Mouse (Mus musculus) myocyte (in vitro differentiated cells): Measurements from ENCODE around the gene Cables2.

ENCODE experiments used
- CEBPB ChIP-seq: IDR thresholded peaks from 2 replicates; pipeline ENCODE4 v1.6.1; 2011; ENCODE audit warnings: mild to moderate bottlenecking, moderate library complexity; ENCODE audit not compliant: poor library complexity, insufficient read depth, severe bottlenecking
- E2F4 ChIP-seq: IDR thresholded peaks from one replicate; pipeline ENCODE4 v1.6.1; 2011; ENCODE audit warnings: mild to moderate bottlenecking, control low read depth, moderate library complexity; ENCODE audit not compliant: insufficient read depth
- MAX ChIP-seq: IDR thresholded peaks from one replicate; pipeline ENCODE4 v1.6.1; 2011; ENCODE audit warnings: low read depth, mild to moderate bottlenecking, control low read depth
- MYOD1 ChIP-seq, 3 experiments: IDR thresholded peaks; one replicate each; pipeline ENCODE4 v1.6.1; 2011; ENCODE audit warnings: control low read depth in 2 of 3, low read depth in 2 of 3, mild to moderate bottlenecking in 2 of 3, moderate library complexity in 1 of 3; ENCODE audit not compliant: insufficient read length in 2 of 3, control insufficient read depth in 1 of 3
- POLR2A ChIP-seq: IDR thresholded peaks from one replicate; pipeline ENCODE4 v1.6.1; 2011; ENCODE audit warnings: low read depth, mild to moderate bottlenecking, control low read depth, moderate library complexity; ENCODE audit not compliant: insufficient read length
- POLR2AphosphoS2 ChIP-seq: IDR thresholded peaks from one replicate; pipeline ENCODE4 v1.6.1; 2011; ENCODE audit warnings: low read depth, control low read depth; ENCODE audit not compliant: insufficient read length
- TCF12 ChIP-seq: IDR thresholded peaks from one replicate; pipeline ENCODE4 v1.6.1; 2011; ENCODE audit warnings: mild to moderate bottlenecking, control low read depth; ENCODE audit not compliant: poor library complexity, insufficient read depth, severe bottlenecking
- USF1 ChIP-seq: IDR thresholded peaks from one replicate; pipeline ENCODE4 v1.6.1; 2011; ENCODE audit warnings: low read depth, mild to moderate bottlenecking, control low read depth, moderate library complexity

DNA sequence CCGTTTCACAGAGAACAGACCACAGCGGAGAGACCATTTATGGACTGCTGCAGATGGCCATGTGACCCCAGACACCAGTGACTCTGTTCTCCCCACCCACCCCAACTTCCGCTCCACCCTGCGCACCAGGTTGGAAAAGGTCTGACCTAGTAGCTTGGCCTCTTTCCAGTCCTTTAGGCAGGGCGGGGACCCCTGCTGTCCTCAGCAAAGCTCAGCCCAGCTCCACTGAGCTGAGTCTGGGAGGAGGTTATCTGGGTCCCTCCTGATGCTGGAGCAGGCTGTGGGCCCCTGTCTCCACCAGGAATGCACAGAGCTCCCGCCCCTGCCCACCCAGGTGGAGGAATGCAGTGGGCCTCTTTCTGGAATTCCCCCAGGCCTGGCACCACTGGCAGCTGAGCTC is 38.3 kb downstream of the Cables2 start:
- TF ChIP-seq POLR2A: no peak
- TF ChIP-seq CEBPB: no peak
- TF ChIP-seq USF1: no peak
- no peak for TF ChIP-seq TCF12
- TF ChIP-seq POLR2AphosphoS2: no peak
- no peak for TF ChIP-seq E2F4
- no peak for TF ChIP-seq MAX
- TF ChIP-seq MYOD1 (IDR thresholded peaks at IDR 0.05; ENCODE audit: control insufficient read depth in 1 of 3, insufficient read length in 2 of 3, low read depth in 2 of 3): no peak
